Mouse (Mus musculus) MEL (cell line): ENCODE results near the gene Eif2ak1.
"Not testable (repeated sequence)": the region's sequence is repeated elsewhere in the genome, so short reads cannot be mapped to it uniquely, and the experiment has no call there.

ENCODE experiments used
- BHLHE40 ChIP-seq: IDR thresholded peaks from 2 replicates; pipeline ENCODE4 v1.6.1; 2012; ENCODE audit warnings: low read depth, mild to moderate bottlenecking, inconsistent platforms, low read length, improper control_type of control experiment, borderline replicate concordance
- CTCF ChIP-seq, 3 experiments: IDR thresholded peaks in 2 of 3; conservative IDR thresholded peaks in 1 of 3; 2 replicates each; pipeline ENCODE4 v1.5.1; 2011 to 2012; ENCODE audit warnings: low read length in 3 of 3, low read depth in 2 of 3, mild to moderate bottlenecking in 2 of 3, improper control_type of control experiment in 1 of 3, inconsistent platforms in 1 of 3, mixed read lengths in 1 of 3, moderate library complexity in 1 of 3; ENCODE audit not compliant: control insufficient read depth in 1 of 3, insufficient read depth in 1 of 3, poor library complexity in 1 of 3, severe bottlenecking in 1 of 3
- EP300 ChIP-seq, 2 experiments: IDR thresholded peaks; 2 replicates each; pipeline ENCODE4 v1.6.1; 2011; ENCODE audit warnings: improper control_type of control experiment in 2 of 2, low read length in 2 of 2, low read depth in 1 of 2, mild to moderate bottlenecking in 1 of 2
- KAT2A ChIP-seq: conservative IDR thresholded peaks from 2 replicates; pipeline ENCODE4 v1.6.1; 2012; ENCODE audit warnings: low read depth, low read length, improper control_type of control experiment, inconsistent platforms
- POLR2A ChIP-seq, 2 experiments: IDR thresholded peaks; 2 replicates each; pipeline ENCODE4 v1.6.1; 2011 to 2012; ENCODE audit warnings: low read length in 2 of 2, mild to moderate bottlenecking in 2 of 2, control low read depth in 1 of 2, improper control_type of control experiment in 1 of 2, low read depth in 1 of 2, moderate library complexity in 1 of 2; ENCODE audit not compliant: control insufficient read depth in 1 of 2, insufficient read depth in 1 of 2, poor library complexity in 1 of 2
- POLR2AphosphoS2 ChIP-seq: IDR thresholded peaks from 2 replicates; pipeline ENCODE4 v1.6.1; 2011; ENCODE audit warnings: low read length, improper control_type of control experiment
- POLR2AphosphoS5 ChIP-seq: IDR thresholded peaks from 2 replicates; pipeline ENCODE4 v1.6.1; 2012; ENCODE audit warnings: low read depth, borderline replicate concordance, mild to moderate bottlenecking, inconsistent platforms, low read length, moderate library complexity, mixed read lengths
- RAD21 ChIP-seq: IDR thresholded peaks from 2 replicates; pipeline ENCODE4 v1.6.1; 2011; ENCODE audit warnings: mild to moderate bottlenecking, low read depth, low read length, improper control_type of control experiment
- TAL1 ChIP-seq: IDR thresholded peaks from 2 replicates; pipeline ENCODE4 v1.6.1; 2012; ENCODE audit warnings: mild to moderate bottlenecking, inconsistent platforms, low read length, moderate library complexity, mixed read lengths

GRCm38 (mm10) chr5:143801216-143801615, 16.4 kb upstream of the Eif2ak1 start:
- TF ChIP-seq EP300 (IDR thresholded peaks at IDR 0.05; ENCODE audit: low read depth in 1 of 2, low read length in 2 of 2); POLR2AphosphoS5; CTCF (IDR thresholded peaks at IDR 0.05 in 2 of 3, conservative IDR thresholded peaks at IDR 0.05 in 1 of 3; ENCODE audit: control insufficient read depth in 1 of 3, insufficient read depth in 1 of 3, low read depth in 2 of 3, low read length in 3 of 3, poor library complexity in 1 of 3, severe bottlenecking in 1 of 3); POLR2A (IDR thresholded peaks at IDR 0.05; ENCODE audit: control insufficient read depth in 1 of 2, insufficient read depth in 1 of 2, low read depth in 1 of 2, low read length in 2 of 2, poor library complexity in 1 of 2); POLR2AphosphoS2; KAT2A; RAD21; TAL1; BHLHE40: not testable (repeated sequence)
